Mouse (Mus musculus) gastrocnemius, postnatal 25 days (tissue): Measurements from ENCODE around the gene Magi2. TPM values are rescaled to one million over a fixed set of nuclear protein-coding genes. Genes with fewer than 3 reads are reported as not detected.
"Not testable (repeated sequence)": the region's sequence is repeated elsewhere in the genome, so short reads cannot be mapped to it uniquely, and the experiment has no call there.

Experiments used
- DNase-seq: peaks from one replicate; pipeline ENCODE4 v3.0.0; 2022
- total RNA-seq, 2 experiments: library from RNA; stranded (reverse); gene quantifications; 1 replicate in 1 of 2; 2 replicates in 1 of 2; pipeline ENCODE4 v1.2.3; 2021

The Magi2 gene
- total RNA-seq, 2 experiments from 2014 or later = 1.6 to 2.0 TPM

- DNase-seq = no peak
Measured at GRCm38 (mm10) chr5:20242496-20242895, 1015.7 kb downstream of the Magi2 start.

GRCm38 (mm10) chr5:20249382-20249781 lies 1022.5 kb downstream of the Magi2 start:
- no peak for DNase-seq

DNA sequence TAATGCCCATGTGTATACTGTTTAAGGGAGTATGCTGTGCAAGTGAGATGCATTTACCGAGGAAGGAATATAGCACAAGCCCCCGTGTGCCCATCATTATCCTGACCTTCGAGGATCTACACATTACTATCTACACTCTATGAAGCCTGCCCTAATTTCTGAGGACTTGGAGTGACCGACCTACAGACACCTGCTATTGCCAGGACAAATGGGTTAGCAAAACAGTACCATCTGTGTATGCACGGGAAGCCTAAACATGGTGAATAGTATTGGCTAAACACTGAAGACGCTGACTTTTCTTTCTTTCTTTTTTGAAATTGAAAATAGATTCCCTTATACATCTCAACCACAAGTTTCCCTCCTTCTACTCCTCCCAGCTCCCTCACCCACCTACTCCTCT lies 1024.7 kb downstream of the Magi2 start:
- no peak for DNase-seq

DNA sequence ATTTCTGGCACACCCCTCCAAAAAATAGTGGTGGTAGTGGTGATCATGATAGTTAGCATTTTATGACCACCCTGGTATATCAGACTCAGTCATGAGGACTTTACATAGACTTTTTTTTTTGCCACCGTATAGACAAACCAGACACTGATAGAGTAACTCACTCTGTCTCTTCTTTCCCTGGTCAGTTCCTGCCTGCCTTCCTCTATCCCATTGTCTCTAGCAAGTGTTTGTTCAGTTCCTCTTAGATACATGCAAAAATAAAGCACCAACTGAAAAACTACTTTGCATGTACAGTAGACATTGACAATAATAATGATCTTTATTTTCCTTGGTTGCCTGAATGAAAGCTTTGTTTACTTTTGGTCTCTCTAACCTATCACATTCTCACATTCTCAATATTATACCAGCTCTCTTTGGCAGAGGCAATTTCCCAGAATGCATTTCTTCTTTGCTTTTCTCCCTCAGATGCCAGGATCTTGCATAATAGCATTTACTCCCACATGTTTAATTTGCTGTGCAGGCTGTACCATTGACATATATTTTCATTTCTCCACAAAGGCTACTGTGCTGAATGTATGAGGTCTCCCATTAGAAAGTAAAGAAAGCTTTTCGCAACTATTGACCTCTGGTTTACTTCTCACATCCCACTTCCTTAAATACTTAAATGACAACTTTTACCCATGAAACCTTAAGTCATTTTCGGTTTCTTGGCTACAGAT lies 1029.5 kb downstream of the Magi2 start:
- no peak for DNase-seq

- DNase-seq = no peak
Measured at GRCm38 (mm10) chr5:20256933-20257332, 1030.1 kb downstream of the Magi2 start.

- DNase-seq = no peak
Measured at GRCm38 (mm10) chr5:20257419-20257818, 1030.6 kb downstream of the Magi2 start.

DNA sequence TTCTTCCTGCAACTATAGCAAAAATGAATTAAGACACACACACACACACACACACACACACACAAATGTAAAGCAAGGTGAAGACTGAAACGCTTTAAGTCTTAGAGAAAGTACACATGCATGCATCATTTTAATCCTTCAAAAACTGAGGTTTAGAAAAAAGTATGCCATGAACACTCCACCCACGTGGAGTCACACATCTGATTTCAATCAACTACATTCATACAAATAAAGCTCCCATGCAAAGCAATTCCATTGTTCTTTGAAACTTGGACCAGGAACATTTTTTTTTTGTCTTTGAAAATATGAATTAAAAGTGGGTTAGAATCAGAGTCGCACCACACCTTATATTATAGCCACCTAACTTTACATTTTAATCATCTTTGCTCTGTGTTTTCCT lies 1032.9 kb downstream of the Magi2 start:
- no peak for DNase-seq

DNA sequence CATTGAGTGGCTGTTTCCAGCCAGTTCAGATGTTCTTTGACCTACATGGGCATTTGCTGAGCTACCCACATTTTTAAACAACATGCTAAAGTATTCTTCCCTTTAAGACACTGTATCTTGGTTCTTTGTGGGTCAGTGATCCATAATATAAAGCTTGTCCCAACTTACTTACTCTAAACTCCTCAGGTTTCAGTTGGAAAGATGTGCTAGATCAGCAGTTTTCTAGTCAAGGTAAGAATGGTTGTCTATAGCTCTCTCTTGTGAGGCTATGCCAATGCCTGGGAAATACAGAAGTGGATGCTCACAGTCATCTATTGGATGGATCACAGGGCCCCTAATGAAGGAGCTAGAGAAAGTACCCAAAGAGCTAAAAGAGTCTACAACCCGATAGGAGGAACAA lies 1045.8 kb downstream of the Magi2 start:
- not testable (repeated sequence) for DNase-seq

- no peak for DNase-seq
Measured at GRCm38 (mm10) chr5:20275632-20276031, 1048.8 kb downstream of the Magi2 start.

GRCm38 (mm10) chr5:20285080-20285840 lies 1058.4 kb downstream of the Magi2 start:
- DNase-seq = no peak

GRCm38 (mm10) chr5:20294521-20294920 lies 1067.7 kb downstream of the Magi2 start:
- no peak for DNase-seq

- no peak for DNase-seq
Measured at GRCm38 (mm10) chr5:20299816-20300215, 1073.0 kb downstream of the Magi2 start.

DNA sequence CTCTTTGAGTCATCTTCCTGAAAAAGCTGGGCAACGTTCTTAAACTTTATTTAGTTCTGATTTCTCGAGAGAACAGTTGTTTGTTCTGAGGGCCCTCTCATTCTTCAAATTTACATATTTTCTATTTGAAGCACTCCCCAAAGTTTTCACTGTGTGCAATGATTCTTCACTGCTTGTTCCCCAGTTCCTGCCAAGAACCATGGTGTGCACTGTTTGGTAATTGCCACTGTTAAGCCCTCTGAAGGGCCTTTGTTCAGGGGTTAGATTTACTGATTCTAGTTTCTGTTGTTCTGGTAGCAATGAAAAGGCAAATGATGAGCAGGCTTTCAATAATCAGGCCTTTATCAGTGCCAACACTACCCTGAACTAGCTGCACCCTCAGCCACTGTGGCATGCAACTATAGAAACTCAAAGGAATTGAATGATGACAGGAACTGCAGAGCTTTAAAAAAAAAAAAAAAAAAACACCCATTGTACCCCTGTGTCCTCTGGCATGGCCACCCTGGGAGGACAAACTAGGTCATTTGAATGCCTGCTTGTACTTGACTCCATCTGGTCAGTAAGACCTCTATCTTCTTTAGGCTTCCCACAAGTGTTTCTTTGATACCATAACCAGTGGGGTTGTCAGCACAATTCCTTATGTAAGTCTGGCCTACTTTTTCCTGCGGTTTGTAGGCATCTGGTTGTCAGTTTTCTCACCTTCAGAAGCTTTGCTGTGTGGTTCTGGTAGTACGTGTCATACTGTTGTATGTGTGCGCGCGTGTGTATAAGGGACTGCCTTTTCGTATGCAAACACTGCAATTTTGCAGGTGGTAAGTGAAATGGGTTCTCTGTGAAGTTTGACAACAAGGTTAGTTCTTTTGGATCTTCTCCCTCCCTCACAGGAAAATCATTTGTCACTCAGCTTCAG lies 1076.5 kb downstream of the Magi2 start:
- DNase-seq = no peak

- no peak for DNase-seq
Measured at GRCm38 (mm10) chr5:20320970-20321369, 1094.1 kb downstream of the Magi2 start.

- DNase-seq = no peak
Measured at GRCm38 (mm10) chr5:20325290-20325689, 1098.5 kb downstream of the Magi2 start.

GRCm38 (mm10) chr5:20328901-20329300 lies 1102.1 kb downstream of the Magi2 start:
- no peak for DNase-seq

DNA sequence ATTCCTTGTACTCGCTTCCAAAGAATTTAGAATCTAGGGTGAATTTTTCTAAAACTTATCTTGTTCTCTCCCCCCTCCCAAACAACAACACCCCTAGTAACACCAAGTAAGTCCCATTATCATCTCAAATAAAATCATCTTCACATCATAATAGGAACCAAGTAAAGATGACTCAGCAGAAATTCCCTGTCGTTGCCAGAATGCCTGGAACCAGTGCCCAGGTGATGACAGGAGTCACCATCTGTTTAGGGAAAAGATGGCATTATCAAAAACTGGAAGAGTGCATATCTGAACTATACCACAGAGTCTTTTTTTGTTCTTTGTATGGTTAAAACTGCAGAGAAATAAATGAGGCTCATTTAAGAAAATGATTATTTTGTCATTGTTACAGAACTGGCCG lies 1103.2 kb downstream of the Magi2 start:
- no peak for DNase-seq

- DNase-seq = no peak
Measured at GRCm38 (mm10) chr5:20332574-20332973, 1105.7 kb downstream of the Magi2 start.

- DNase-seq = no peak
Measured at GRCm38 (mm10) chr5:20334549-20334948, 1107.7 kb downstream of the Magi2 start.

- no peak for DNase-seq
Measured at GRCm38 (mm10) chr5:20352941-20353340, 1126.1 kb downstream of the Magi2 start.

GRCm38 (mm10) chr5:20358437-20358836 lies 1131.6 kb downstream of the Magi2 start:
- DNase-seq = no peak

DNA sequence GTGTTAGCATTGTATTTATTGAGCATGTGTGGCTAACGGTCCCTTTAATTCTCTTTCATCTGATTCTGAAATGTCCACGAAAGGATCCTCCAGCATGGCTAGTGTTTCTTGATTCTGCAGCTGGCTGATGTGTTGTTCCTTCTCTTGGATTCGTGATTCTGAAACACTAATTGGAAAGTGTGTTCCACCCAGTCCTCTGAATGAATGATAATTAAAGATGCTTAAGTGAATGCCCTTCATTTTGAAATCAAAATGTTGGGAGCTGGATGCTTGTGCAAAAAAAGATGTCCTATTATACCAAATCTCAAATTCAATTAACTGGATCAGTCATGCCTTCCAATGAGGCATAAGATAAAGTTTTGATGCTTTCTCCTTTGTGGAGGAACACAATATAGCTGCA lies 1132.2 kb downstream of the Magi2 start:
- DNase-seq = no peak

DNA sequence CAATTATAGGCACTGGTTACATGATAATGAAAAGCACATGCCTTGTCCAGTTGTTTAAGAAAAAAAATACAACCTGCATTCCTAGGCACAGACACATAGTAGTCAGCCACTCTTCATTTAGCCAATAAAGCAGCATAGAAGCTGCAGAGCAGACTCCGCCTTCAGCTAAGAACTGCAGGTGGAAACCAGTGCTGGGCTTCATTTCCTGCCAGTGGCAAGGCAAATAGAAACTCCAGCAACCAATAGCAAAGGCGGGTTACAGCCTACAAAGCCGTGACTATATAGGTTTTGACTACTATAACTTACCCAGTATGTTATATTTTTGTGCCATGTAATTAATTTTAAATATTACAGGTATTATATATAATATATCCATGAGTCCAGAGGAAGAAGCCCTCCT lies 1135.3 kb downstream of the Magi2 start:
- DNase-seq = no peak
